Mouse (Mus musculus) intestine, postnatal 0 days (tissue): ENCODE measurements around the gene Flvcr1. TPM values are rescaled to one million over a fixed set of nuclear protein-coding genes. Genes with fewer than 3 reads are reported as not detected.

ENCODE experiments used
- ATAC-seq: fragments of 200-750 bp; cut with Nextera tagmentation; 2 replicates; pipeline ENCODE4 v1.8.0; 2017; ENCODE audit warnings: mild to moderate bottlenecking, moderate TSS enrichment, moderate library complexity
- H3K27ac ChIP-seq: fragments of 300-500 bp; sonication (generic); 2 replicates; pipeline ENCODE4 v1.5.1; 2014; ENCODE audit warnings: mild to moderate bottlenecking, low read depth, low read length, moderate library complexity
- H3K27me3 ChIP-seq: fragments of 300-500 bp; sonication (generic); replicated peaks from 2 replicates; pipeline ENCODE4 v1.6.1; 2014; ENCODE audit warnings: low read length, mixed read lengths; ENCODE audit not compliant: control insufficient read depth, insufficient read depth
- H3K36me3 ChIP-seq: fragments of 300-500 bp; sonication (generic); 2 replicates; pipeline ENCODE4 v1.6.1; 2014; ENCODE audit warnings: mild to moderate bottlenecking, moderate library complexity; ENCODE audit not compliant: control insufficient read depth, insufficient read depth
- H3K4me1 ChIP-seq: fragments of 300-500 bp; sonication (generic); replicated peaks from 2 replicates; pipeline ENCODE4 v1.6.1; 2014; ENCODE audit warnings: antibody characterized with exemption, low read length, mixed read lengths; ENCODE audit not compliant: control insufficient read depth, insufficient read depth
- H3K4me2 ChIP-seq: fragments of 300-500 bp; sonication (generic); replicated peaks from 2 replicates; pipeline ENCODE4 v1.6.1; 2014; ENCODE audit warnings: low read depth, mild to moderate bottlenecking, moderate library complexity
- H3K4me3 ChIP-seq: fragments of 300-500 bp; sonication (generic); 2 replicates; pipeline ENCODE4 v1.5.1; 2014; ENCODE audit warnings: low read depth, low read length
- H3K9ac ChIP-seq: fragments of 300-500 bp; sonication (generic); 2 replicates; pipeline ENCODE4 v1.6.1; 2014; ENCODE audit warnings: mild to moderate bottlenecking, low read depth, low read length
- H3K9me3 ChIP-seq: fragments of 300-500 bp; sonication (generic); 2 replicates; pipeline ENCODE4 v1.6.1; 2016; ENCODE audit warnings: mixed run types; ENCODE audit not compliant: control insufficient read depth
- CTCF ChIP-seq: sonication (generic); IDR thresholded peaks from 2 replicates; pipeline ENCODE4 v1.5.1; 2016; ENCODE audit warnings: low read depth, mild to moderate bottlenecking, control low read depth, antibody characterized with exemption, moderate library complexity
- WGBS: fragments of 180-500 bp; shearing (Covaris S2); extraction: QIAGEN DNeasy Blood & Tissue Kit; methylation state at CpG from one replicate; pipeline ENCODE4 v1.1.7; 2014; 5-methylcytosine and 5-hydroxymethylcytosine counted together
- polyA plus RNA-seq: library from polyadenylated mRNA; unstranded; fragments of >200 nt; fragmentation: Nextera tagmentation; extraction: Ambion mirVana; gene quantifications from 2 replicates; pipeline ENCODE4 v1.2.1, GENCODE M21; 2015

Flvcr1 gene
- polyA plus RNA-seq, 1 experiment from 2014 or later: 57.4 TPM

GRCm38 (mm10) chr1:191046231-191046824, 20.4 kb upstream of the Flvcr1 start:
- H3K4me1 ChIP-seq: no peaks in the 10 kb centered on the region; the same call in 1 of the 2 replicates
- WGBS: 70% methylated on average over 7 of the region's 7 CpGs
- TF ChIP-seq CTCF: no peak
- H3K9ac ChIP-seq: no peak overlapping the region
- H3K4me2 ChIP-seq: no peak overlapping the region
- no peaks in the 10 kb centered on the region for H3K27me3 ChIP-seq
- no peaks in the 10 kb centered on the region for H3K9me3 ChIP-seq
- H3K27ac ChIP-seq: no peak overlapping the region
- ATAC-seq: no peak
- H3K36me3 ChIP-seq: peaks cover 7% of the 10 kb centered on the region; the same call in 1 of the 2 replicates
- no peak overlapping the region for H3K4me3 ChIP-seq

DNA sequence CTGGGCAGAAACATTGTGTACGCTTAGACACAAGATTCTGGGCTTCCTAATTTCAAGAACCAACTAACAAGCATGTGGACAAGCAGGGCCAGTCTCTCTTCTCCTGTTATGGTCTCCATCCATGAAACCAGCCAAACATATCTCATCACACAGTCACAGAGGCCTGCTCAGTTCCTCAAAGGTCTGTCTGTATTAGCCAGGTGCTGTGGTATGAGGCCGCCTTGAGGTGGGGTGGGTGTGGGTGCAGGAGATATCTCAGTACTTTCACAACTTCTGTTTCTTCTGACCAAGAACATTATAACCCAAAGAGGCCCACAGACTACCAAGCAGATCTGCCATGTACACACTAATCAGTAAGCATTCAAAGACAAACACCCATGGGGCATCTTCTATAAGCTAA, 19.3 kb upstream of the Flvcr1 start:
- 87% methylated on average over 2 of the region's 2 CpGs for WGBS
- Histone ChIP-seq H3K4me1 (no peaks in the 10 kb centered on the region; the same call in 1 of the 2 replicates), H3K4me3 (no peak overlapping the region), H3K27ac (no peak overlapping the region), H3K27me3 (no peaks in the 10 kb centered on the region), H3K4me2 (no peak overlapping the region), H3K9ac (no peak overlapping the region), H3K9me3 (no peaks in the 10 kb centered on the region), H3K36me3 (peaks cover 7% of the 10 kb centered on the region; the same call in 1 of the 2 replicates)
- ATAC-seq: no peak
- no peak for TF ChIP-seq CTCF

GRCm38 (mm10) chr1:191042688-191043087, 16.7 kb upstream of the Flvcr1 start:
- Histone ChIP-seq H3K27me3 (no peaks in the 10 kb centered on the region), H3K4me1 (no peaks in the 10 kb centered on the region; the same call in 1 of the 2 replicates), H3K4me3 (no peak overlapping the region), H3K27ac (no peak overlapping the region), H3K4me2 (no peak overlapping the region), H3K9me3 (no peaks in the 10 kb centered on the region), H3K9ac (no peak overlapping the region), H3K36me3 (peaks cover under 1% of the 10 kb centered on the region; the same call in 1 of the 2 replicates)
- TF ChIP-seq CTCF: no peak
- WGBS: 38% methylated on average over 3 of the region's 3 CpGs
- no peak for ATAC-seq

DNA sequence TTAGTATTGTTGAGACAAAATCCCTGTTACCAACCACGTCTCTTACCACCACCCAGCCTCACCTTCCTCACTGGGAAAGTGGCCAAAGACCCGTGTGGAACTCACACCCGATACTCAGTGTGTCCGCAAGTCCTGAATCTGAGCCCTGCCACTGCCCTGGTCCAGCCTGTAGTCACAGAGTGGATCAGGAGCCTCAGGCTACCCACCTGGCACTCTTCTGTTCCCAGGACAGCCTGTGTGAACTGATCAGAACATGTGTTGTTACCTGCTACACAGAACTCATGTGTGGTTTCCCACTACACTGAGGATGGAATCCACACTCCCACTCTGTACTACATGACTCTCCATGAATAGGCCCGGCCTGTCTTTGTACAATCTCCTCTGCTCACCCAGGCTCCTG, 16.1 kb upstream of the Flvcr1 start:
- ATAC-seq: no peak

DNA sequence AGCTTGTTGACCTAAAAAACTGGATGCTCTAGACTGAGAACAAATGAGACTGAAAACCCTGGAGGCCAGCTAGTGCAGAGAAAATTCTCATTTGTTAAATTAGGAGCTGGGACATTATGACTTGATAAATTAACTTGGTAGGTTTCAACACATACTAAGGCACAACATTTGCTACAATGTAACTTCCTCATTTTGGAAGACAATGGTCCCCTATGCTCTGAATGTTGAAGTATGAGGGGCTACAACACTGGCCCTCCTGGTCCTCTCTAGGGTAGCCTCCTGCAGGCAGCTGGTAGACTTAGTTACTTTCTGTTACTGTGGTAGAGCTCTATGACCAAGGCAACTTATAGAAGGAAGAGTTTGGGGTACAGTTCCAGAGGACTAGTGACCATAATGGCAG, 15.4 kb upstream of the Flvcr1 start:
- no peak for ATAC-seq
- Histone ChIP-seq H3K4me3 (no peak overlapping the region), H3K4me1 (no peaks in the 10 kb centered on the region; the same call in 1 of the 2 replicates), H3K27ac (no peak overlapping the region), H3K9me3 (no peaks in the 10 kb centered on the region), H3K27me3 (no peaks in the 10 kb centered on the region), H3K4me2 (no peak overlapping the region), H3K9ac (no peak overlapping the region), H3K36me3 (no peaks in the 10 kb centered on the region)
- TF ChIP-seq CTCF: no peak

More for the DNA sequence above, 16.1 kb upstream of the Flvcr1 start:
- no peaks in the 10 kb centered on the region for H3K9me3 ChIP-seq
- WGBS: 80% methylated on average over 5 of the region's 5 CpGs
- no peaks in the 10 kb centered on the region for H3K36me3 ChIP-seq
- no peaks in the 10 kb centered on the region; the same call in 1 of the 2 replicates for H3K4me1 ChIP-seq
- no peak for TF ChIP-seq CTCF
- H3K4me2 ChIP-seq: no peak overlapping the region
- H3K4me3 ChIP-seq: no peak overlapping the region
- H3K27ac ChIP-seq: no peak overlapping the region
- H3K9ac ChIP-seq: no peak overlapping the region
- H3K27me3 ChIP-seq: no peaks in the 10 kb centered on the region

DNA sequence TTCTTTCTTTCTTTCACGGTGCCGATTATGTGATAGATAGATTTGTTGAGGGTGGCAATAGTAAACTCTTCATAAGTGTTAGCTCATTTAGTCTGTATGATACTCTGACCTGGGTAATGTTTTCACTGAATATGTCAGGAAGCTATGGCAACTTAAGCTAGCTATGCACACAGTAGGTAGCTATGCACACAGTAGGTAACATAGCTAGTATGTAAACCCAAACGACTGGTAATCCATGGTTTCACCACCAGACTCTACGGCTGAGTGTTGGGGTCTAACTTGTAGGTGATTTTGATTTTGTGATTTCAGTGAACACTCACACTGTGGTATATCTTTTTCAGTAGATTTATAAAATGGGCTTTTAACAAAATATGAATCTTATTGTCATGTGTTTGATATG, 12.0 kb upstream of the Flvcr1 start:
- no peak for ATAC-seq
- WGBS: 93% methylated on average over 4 of the region's 4 CpGs
- H3K36me3 ChIP-seq: no peaks in the 10 kb centered on the region

More for the DNA sequence above, 12.0 kb upstream of the Flvcr1 start:
- TF ChIP-seq CTCF: no peak
- H3K27me3 ChIP-seq: no peaks in the 10 kb centered on the region
- no peak overlapping the region for H3K4me3 ChIP-seq
- no peak overlapping the region for H3K9ac ChIP-seq
- H3K4me1 ChIP-seq: no peaks in the 10 kb centered on the region; the same call in 1 of the 2 replicates
- no peaks in the 10 kb centered on the region for H3K9me3 ChIP-seq
- no peak overlapping the region for H3K27ac ChIP-seq
- no peak overlapping the region for H3K4me2 ChIP-seq
